Mouse (Mus musculus) B cell, adult 2 months (primary cell): ENCODE results near the gene Gm5890.
"Not testable (repeated sequence)": the region's sequence is repeated elsewhere in the genome, so short reads cannot be mapped to it uniquely, and the experiment has no call there.

Experiments used
- DNase-seq, 2 experiments: peaks; one replicate each; pipeline ENCODE4 v3.0.0; 2022

Gm5890 gene

GRCm38 (mm10) chr7:20262734-20263133 lies at the start of gene Gm5890:
Gm5890 (minus strand) TSS chr7:20262834.
- DNase-seq: not testable (repeated sequence)

- not testable (repeated sequence) for DNase-seq
These were observed 28.9 kb downstream of the Gm5890 start, which contains the start of gene Gm4498 for GRCm38 (mm10) chr7:20233728-20234127. Gm4498 (minus strand) TSS chr7:20233828.
